Mouse (Mus musculus) regulatory T cell (primary cell): ENCODE results near the gene Ticrr.

ENCODE experiments used
- in situ Hi-C: fragments of 300-600 bp; cut with MboI, MseI; formaldehyde crosslinking; loops from one replicate; pipeline ENCODE4 v1.15.1; 2025; ENCODE audit warnings: high pct_unique_total_duplicates

The Ticrr gene

DNA sequence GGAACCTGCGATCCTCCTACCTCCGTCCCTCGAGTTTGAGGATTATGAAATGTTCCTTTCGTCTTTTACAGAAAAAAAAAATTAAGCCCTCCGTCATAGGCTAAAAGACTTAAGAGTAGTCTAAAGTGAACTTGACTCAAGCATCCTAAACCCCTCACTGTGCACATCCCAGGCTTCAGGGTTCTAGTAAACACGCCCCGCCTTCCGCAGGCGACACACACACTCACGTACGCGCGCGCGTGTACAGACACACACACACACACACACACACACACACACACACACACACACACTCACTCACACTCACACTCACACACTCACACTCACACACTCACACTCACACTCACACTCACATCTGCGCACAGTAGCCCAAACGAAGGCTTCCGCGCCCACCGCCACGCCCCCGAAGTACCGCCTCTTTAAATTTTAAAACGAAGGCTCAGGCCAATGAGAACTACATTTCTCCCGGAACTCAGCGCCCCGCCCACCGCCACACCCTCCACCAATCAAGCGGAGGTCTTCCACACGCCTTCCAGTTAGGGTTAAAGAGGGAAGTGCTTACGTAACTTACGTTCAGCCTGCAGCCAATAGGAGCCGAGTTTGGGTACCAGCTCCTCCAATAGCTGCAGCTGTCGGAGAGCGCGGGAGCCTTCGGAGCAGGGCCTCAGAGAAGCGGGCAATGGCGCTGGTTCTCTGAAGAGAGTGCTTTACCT, at the start of gene Ticrr:
Ticrr (plus strand) TSS at position 619 of the 713 bp plus-strand sequence.
- in situ Hi-C loops: no loop called here

DNA sequence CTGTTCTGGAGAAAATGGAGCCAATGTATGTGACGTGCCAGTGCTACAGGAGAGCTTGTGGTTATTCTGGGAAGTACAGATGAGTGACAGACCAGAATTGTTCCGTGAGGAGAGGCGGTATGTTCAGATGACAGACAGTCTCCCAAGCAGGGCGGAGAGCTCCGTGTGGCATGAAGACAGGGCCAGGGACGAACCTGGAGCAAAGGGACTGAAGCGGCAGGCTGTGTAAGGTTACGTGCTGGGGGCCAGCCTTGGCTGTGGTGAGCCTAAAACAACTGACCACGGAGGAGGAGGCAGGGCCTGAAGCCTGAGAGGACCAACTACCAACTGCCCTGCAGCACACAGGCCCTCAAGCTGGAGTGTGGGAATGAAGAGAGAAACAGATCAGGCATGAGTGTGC, 48.1 kb upstream of the Ticrr start:
- in situ Hi-C loops: loop anchor here (5.0 kb wide), 1 partner anchor 35 kb away; no protein-coding TSS in a partner anchor

GRCm38 (mm10) chr7:79612783-79613182, 47.2 kb upstream of the Ticrr start:
- in situ Hi-C loops: loop anchor here (5.0 kb wide), 1 partner anchor 35 kb away; no protein-coding TSS in a partner anchor

DNA sequence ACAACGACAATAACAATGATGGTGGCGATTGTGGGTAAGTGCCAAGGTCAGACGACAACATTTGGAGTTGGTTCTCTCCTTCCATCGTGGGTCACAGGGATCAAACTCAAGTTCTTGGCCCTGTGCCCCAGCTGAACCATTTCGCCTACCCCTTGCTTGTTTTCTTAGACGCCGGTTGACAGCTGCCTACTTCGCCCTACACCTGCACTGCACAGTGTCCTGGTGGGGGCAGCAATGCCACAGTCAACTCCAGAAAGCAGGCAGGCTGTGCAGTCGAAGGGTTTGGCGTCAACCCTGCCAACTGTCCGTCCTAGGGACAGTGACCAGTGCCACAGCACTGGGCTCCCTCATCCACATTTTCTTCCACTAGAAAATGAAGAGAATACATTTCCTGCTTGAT, 46.7 kb upstream of the Ticrr start:
- in situ Hi-C loops: loop anchor here (5.0 kb wide), 1 partner anchor 34 kb away; no protein-coding TSS in a partner anchor

DNA sequence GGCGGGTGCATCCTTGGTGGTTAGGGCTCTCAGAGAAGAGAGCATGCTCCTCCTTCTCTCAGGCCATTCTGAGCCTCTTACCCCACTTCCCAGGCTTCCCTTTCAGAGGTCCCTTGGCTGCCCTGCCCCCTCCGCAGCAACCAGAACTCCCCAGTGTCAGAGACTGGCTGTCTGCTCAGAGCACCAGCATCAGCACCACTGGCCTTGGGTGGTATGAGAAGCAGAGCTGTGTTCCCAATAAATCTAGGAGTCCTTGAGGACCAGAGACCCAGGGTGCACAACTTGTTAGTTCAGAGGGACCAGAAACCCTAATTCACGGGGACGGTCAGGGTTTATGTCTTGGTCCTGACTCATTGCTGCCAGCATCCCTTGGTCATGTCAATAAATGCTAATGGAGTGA, 45.0 kb upstream of the Ticrr start:
- in situ Hi-C loops: no loop called here

DNA sequence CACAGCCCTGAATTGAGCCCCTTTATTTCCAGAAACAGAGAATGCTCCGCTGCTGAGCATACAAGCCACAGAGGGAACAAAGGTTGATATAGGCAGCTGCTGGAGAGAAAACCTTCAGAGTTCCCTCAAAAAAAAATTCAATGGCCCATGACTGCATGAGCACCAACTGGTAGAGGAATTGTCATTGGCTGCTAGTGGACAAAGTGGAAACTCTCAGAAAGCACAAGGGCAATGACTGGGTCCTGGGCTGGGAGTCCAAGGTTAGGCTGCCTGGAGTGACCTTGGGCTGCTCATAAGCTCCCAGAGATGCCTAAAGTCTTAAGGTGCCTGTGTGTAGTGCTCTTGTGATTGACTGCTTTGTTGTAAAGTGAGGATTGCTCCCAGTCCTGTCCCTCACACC, 44.1 kb upstream of the Ticrr start:
- in situ Hi-C loops: no loop called here

DNA sequence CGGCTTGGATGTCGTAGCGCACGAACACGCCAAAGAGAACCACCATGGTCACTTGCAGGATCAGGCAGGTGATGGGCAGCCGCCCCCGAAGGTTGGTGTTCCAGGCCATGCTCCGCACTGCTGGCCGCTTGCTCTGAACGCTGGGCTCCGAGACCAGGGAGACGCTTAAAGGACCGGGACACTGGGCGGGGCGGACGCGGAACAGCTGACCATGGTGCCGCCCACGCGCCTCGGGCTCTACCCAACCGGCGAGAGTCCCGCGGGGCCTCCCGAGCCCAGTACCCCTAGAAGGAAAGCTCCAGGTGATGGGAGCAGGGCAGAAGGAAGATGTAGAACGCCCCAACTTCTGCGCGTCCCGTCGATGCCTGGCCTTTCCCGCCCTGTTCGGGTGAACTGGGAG, 42.6 kb upstream of the Ticrr start, which contains the start of gene Rhcg:
Rhcg (minus strand) TSS at position 240 of the 400 bp plus-strand sequence.
- in situ Hi-C loops: no loop called here

- in situ Hi-C loops: no loop called here
These were observed 40.5 kb upstream of the Ticrr start for GRCm38 (mm10) chr7:79619493-79619892.

DNA sequence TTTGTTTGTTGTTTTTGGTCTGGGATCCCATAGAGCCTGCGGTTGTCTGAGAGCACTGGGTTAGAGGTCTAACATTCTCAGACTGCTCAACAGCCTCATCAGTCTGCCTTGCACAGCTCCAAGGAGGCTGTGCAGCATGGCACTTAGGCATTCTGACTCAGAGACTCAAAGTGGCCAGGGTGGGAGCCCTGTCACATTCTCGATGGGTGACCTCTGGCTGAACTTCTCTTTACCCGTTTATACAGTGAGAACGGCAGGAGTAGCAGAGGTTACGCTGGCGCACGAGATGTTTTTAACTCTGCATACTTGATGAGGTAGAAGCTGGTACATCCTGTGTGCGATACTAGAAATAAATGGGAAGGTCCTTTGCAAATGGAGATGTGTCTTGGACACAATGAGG, 36.9 kb upstream of the Ticrr start:
- in situ Hi-C loops: no loop called here

DNA sequence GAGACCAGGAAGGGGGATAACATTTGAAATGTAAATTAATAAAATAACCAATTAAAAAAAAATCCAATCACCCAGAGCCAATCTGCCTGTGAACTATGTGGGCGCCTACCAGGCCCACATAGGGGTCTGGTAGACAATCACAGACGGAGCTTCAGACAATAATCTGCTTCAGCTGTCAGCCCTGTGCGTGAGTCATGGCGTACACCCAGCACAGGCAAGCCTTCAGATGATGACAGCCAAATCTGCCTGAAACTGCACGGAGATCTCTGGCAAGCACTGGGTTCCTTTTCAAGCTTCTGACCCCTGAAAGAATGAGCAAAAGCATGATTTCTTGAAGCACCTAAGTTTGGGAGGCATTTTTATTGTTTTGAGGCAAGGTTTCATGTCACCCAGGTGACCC, 33.8 kb upstream of the Ticrr start:
- in situ Hi-C loops: no loop called here

DNA sequence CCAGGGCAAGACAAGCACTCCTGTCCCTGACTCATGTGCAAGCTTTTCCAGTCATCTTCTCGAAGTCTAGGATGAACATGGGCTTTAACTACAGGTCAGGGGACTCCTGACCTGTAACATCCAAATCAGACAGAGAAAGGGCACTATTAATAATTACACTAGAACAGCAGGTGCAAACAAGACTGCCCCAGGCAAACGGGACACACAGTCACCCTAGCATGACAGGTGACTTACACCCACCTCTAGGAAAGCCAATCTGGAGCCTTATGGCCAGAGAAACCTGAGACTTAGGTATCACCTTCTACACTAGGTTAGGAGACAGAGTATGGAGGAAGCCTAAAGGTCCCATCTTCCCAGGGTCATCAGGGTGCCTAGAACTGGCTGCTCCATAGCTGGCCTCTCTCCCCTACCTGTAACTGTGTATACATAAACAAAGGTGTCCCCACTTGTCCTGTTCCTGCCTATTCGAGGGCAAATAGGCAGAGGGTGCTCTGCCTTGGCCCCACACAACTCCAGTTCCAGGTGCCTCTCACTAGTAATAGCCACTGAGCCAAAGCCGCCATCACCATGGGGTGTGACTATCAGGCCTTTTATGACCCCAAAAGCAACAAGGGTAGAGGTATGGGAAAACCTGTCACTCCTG, 31.6 kb upstream of the Ticrr start:
- in situ Hi-C loops: no loop called here

DNA sequence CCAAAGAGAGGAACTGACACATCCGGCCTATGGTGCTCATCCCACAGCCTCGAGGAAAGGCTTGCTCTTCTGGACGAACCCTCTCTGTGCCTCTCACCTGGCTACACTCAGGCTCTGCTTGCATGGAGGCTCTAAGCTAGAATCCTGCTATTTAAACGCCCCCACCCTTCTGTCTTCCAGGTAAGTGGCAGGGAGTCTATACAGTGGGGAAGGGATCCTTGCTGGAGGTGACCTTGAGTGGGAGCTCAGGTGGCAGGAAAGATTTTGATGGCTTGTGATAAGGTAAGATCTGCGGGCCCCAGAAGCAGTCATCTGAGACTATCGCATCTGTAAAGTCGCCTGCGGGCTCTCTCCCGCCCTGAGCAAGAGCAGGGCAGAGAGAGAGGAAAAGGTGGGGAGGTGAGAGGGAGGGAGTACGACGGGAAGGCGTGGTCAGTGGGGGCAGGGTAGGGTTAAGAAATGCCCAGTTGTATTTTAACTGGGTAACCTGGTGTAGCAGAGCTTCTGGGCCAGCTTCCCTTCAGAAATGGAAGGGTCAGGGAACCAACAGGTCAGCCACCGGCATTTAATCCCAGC, 28.1 kb upstream of the Ticrr start:
- in situ Hi-C loops: no loop called here

DNA sequence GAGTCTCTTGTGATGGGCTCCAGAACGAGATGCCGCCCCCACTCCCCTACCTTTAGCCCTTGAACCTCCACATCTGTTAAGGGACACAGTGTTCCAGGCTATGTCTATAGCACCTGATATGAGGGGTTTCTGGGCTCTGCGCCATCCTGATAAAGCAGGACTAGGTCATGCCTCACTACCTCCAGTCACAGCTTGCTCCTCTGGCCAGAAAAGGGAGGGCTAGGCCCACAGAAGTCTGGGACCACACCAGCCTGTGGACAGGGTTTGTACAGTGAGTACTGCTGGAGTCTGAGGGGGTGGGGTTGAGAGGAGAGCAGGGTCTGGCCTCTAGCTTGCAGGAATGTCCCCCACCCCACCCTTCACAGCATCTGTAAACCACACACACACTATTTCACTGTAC, 12.8 kb upstream of the Ticrr start:
- in situ Hi-C loops: loop anchor here (5.0 kb wide), 1 partner anchor 35 kb away; no protein-coding TSS in a partner anchor

DNA sequence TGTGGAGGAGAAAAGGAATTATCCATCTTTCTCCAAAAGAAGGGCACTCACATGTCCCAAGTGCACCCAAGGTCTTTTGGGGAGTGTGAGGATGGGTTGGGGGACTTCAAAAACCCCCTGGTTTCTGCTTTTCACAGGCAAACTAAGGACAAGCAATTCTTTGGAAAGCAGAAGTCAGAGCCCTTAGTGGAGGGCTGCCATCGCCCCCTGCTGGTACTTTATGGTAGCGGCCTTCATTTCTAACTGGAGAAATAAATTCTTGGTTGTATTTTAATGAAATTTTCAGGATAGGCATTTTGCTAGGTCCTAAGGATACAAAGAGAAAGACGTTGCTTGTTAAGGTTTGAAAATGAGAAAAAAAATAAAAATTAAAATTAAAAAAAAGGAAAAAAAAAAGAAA, 11.0 kb upstream of the Ticrr start:
- in situ Hi-C loops: loop anchor here (5.0 kb wide), 1 partner anchor 37 kb away; no protein-coding TSS in a partner anchor

- in situ Hi-C loops: no loop called here
These were observed 5.8 kb upstream of the Ticrr start for GRCm38 (mm10) chr7:79654185-79654584.

DNA sequence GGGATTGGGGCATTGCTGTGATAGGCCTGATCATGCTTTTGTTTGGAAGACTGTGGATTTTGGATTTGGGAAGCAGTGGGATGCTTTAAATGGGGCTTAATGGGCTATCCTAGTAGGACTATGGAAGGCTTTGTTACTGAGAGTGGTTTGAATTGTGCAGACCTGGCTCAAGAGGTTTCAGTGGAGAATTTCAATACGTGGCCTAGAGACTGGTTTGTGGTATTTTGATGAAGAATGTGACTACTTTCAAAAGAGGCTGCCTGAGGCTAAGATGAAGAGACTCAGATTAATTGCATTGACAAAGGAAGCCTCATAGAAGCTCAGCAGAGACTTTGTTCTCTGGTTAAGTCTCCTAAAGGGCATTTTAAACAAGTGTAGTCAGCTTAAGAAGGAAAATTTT, 5.4 kb upstream of the Ticrr start:
- in situ Hi-C loops: no loop called here

- in situ Hi-C loops: no loop called here
These were observed 525 bp downstream of the Ticrr start for GRCm38 (mm10) chr7:79660291-79661150.

DNA sequence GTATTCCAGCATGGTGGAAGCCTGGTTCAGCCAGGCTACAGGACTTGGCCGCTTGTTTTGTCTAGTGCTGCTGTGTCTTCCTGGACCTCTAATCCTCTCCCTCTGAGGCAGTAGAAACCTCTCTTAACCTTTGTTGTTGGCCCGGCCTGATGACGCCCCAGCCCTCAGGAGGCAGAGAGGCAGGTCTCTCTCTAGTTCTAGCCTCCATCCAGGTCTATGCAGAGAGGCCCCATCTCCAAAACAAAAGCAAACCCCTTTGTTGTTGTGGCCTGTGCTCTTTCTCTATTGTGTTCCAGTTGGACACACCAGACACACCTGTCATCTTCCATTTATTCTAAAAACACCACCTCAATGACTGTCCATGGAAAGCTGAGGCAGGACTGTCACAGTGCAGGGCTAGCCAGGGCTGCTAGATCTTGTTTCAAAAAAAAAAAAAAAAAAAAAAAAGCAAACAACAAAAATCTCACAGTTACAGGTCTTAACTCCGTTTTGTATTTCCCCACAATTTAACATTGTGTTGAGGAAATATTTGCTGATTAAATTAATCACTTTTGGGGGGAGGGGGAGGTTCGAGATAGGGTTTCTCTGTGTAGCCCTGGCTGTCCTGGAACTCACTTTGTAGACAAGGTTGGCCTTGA, 1.4 kb downstream of the Ticrr start:
- in situ Hi-C loops: no loop called here

DNA sequence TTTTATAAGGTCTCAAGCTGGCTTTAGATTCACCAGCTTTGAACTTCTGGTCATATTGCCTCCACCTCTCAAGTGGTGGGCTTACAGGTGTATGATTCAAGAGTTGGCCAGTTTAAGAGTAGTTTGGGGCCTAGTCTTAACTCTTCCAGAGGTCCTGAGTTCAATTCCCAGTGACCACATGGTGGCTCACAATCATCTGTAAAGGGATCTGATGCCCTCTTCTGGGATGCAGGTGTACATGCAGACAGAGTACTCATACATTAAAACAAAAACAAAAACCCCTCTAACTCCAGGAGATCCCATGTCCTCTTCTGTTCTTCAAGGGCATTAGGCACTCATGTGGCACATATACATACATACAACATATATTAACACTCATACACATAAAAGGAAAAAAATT, 6.7 kb downstream of the Ticrr start:
- in situ Hi-C loops: no loop called here

GRCm38 (mm10) chr7:79670900-79671604, 11.1 kb downstream of the Ticrr start:
- in situ Hi-C loops: no loop called here

DNA sequence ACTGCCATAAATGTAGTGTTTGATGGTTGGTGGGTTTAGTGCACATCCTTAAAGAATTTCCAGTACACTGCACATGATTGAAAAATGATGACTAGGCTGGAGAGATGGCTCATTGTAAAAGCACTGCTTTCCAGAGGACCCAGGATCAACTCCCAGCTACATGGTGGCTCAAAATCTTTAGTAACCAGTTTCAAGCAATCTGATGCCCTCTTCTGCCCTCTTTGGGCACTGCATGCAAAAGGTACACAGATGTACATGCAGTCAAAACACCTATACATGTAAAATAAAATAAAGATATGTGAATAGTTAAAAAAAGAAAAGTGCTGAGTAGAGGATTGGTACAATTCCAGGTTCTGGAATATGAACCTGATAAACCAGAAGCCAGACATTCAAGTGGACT, 19.2 kb downstream of the Ticrr start:
- in situ Hi-C loops: loop anchor here (25.0 kb wide), 2 partner anchors 833 to 1108 kb away; no protein-coding TSS in a partner anchor
